Mouse (Mus musculus): ENCODE data around the gene Taok3.

The Taok3 gene

DNA sequence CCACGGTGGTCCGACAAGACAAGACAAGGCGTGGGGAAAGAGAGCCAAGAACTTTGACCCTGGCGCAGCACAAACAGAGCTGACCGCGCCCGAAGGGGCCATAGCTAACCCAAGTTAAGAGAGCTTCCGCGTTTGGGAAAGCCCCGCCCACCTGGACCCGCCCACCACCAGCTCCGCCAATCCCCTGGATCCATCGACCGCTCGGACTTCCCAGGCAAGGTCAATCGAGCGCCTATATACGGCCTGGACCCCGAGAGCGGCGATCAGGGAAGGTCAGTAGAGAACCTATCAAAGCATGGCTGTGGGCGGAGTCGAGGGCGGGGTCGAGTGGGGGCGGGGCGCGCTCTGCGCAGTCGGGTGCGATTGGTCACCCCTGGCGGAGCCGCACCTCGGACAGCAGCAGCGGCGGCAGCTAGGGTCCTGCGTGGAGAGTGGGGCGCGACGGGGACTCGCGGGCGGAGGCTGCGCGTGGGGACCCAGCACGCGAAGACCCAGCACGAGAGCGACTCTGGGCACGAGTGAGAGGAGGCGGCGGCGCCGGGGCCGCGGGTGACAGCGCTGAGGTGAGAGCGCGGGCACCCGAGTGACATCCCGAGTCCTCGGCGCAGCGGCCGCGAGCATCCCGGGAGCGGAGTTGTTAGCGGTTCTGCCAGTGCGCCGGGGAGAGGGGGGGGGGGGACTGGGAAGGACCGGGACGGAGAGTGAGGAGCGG lies at the start of gene Taok3:
Taok3 (plus strand) TSS at position 353 of the 712 bp plus-strand sequence.
- peak; percentile 96 for DNase-seq (ENCODE audit: low spot score)

DNA sequence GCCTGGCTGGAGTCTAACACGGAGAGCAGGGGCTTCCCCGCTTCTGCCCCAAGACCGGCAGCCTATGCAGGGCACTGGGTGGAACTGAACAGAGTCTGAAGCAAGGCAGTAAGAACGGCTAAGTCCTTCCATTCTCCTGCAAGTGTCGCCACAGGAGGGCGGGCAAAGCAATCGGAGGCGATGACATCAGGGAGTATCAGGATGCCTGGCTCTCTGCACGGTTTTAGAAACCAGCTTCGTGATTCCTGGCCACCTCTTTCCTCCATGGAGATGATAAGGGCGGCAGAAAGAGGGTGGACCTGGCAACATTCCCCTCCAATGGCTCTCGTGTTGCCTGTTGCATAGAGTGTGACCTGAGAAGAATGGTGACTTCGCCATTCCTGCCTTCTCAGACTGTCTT lies 32.2 kb upstream of the Taok3 start:
- no peak for DNase-seq (ENCODE audit: low spot score)

DNA sequence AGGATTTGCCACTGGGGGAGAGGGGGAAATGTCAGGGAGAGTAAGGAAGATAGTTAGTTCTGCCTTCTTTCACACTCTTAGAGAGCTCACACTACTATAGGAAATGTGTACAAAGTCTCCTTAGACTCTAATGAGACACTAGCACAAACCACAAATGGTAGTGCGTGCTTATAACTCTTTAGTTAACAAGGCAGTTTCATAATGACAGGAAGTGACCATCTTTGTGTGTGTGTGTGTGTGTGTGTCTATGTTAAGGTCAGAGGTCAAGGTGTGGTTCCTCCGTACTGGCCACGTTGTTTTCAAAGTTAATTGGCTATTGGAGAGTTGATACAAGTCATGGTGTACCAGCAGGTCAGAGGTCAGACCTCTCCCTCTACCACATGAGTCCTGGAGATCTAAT lies 30.8 kb upstream of the Taok3 start:
- no peak for DNase-seq (ENCODE audit: low spot score)

DNA sequence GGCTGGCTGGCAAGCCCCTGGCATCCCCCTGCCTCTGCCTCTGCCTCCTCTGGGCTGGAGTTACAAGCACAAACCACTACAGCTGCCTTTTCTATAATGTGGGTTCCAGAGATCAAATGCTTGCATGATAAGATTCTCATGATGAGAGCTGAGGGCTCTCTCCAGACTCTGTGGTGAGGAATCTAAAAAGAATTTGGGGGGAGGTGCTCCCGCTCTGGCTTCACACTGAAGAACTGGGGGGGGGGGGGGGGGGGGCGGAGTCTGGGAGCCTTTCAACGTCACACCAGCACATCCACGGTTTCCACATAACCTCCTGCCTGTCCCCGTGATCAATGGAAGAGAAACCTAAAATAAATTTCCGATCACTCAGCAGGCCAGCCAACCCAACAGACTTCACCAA lies 30.1 kb upstream of the Taok3 start:
- DNase-seq (ENCODE audit: low spot score), result no peak

DNA sequence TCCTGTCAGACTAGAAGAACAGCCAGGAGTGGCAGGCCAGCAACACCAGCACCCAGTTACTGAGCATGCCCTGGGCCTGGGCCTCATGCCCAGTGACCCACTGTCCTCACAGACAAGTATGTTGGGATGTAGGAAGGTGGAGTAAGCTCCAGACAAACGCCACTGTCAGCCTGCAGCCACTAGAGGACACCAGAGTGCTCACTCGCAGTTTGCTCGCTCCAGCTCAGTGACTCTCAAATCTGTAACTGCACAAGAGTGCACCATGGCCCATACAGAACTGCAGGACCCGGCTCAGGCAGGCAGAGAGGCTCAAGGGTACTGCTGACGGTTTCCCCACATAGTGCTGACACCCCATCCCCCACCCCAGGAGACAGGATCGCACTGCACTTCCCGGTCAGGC lies 25.5 kb upstream of the Taok3 start:
- no peak for DNase-seq (ENCODE audit: low spot score)

DNA sequence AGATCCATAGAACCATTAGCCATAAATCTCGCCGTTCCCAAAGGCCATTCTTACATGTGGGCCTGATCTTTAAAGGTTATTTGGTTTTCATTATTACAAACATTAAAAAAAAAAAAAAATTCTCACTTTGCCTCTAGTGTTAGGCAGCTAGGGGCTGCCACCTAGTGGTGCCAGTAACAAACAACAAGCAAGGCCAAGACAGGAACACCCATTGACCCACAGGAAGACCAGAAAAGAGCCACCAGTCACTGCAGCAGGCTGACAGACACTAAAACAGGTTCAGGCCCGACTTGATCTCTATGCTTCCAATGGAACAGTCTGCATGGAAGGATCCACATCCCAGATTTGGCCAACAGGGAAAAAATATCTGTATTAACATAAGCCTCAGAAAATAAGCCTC lies 23.2 kb upstream of the Taok3 start:
- DNase-seq (ENCODE audit: low spot score), result no peak

DNA sequence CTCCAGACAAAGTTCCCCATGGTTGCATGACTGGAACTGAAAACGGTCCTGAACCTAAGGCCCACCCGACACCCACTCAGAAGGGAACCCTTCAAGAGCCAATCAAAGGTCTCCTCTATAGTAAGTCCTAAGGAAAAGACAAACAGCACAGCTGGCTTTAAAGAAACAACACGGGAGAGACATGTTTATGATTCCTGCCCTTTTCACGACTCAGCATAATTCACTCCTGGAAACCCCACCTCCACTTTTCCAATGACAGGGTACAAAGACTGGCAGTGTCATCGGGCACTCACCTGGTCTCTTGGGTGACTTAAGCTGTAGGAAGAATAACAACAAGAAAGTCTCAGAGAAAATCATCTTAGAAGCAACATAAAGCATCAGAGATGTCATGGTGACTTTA lies 20.9 kb upstream of the Taok3 start:
- DNase-seq (ENCODE audit: low spot score), result no peak

DNA sequence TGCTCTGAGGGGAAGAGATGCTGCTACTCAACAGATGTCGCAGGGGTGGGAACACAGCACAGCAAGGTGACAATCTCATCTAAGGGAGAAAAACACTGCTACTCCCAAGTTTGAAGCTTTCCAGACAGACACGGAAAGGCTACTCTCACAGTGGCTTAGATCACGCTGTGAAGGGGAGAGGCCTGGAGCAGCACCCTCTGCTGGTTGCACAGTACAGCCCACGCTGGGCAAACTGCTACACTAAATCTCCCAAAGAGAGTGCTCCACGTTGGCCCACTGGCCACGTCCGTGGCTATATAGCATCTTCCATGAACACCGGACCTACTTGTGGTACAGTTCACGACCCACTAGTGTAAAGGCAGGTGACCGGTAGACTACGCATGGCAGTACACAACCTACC lies 20.2 kb upstream of the Taok3 start:
- DNase-seq (ENCODE audit: low spot score), result no peak

DNA sequence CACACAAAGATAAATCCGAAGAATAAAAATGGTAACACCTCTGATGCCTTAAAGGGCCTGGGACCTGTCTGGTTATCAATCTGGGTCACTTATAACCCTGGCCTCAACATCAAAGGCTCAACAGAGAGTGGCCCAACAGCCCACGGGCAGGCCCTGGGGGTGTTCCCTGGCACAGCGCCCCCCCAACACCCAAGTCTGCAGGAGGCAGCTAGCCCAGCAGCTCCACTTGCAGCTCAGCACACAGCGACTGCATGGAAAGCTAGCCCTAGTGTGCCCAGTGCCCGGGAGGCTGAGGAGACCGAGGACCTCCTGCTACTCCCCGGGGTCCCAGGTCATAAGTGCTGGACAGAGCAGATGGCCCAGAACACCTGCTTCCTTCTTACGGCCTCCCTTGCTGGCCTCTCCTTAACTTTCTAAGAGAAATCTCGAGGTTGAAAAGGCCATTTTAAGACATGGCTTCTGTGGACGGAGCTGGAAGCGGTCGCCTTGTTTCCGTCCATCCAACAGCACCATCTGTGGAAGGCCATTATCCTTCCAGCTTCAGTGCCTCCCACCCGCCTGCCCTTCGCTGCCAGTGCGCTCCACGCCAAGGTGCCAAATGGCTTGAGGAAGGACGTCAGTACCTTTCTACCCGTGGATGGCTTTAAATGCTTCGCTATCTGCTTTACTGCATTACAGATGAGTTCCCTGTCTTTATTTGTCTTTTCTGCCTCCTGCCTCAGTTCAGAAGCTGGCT lies 16.6 kb upstream of the Taok3 start:
- no peak for DNase-seq (ENCODE audit: low spot score)

DNA sequence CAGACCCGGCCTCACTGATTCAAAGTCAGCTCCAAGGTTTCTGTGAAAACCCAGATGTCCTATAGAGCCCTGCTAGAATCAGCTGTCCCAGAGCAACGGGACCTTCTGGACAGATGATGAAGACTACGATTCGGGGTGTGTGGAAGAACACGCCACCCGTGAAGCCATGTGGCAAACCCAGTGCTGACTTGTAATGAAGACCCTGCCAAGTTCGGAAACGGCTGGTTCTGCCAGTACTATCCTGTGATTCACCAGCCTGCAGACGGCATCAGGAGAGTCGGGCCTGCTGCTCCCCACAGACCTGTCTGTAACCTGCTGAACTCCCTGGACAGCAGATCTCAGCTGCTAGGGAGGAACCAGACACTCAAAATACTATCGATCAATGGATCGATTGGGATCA lies 15.6 kb upstream of the Taok3 start:
- DNase-seq (ENCODE audit: low spot score), result no peak

DNA sequence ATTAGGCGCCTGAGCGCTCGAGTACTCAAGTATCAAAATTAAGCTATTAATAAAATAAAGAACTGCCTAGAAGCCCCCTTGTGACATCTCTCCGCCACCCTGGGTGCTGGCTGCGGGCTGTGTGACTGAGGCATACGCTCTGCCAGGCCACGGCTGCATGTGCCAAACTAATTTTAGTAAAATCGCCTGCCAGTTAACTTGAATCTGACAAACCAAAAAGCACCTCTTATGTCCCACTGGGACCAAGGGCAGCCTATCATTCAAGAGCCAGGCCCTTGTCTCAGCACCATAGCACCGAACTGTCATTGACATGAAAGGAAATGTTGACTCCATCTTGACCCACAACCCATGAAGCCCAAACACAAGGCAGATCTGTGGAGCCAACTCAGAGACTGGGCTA lies 14.2 kb upstream of the Taok3 start:
- no peak for DNase-seq (ENCODE audit: low spot score)

DNA sequence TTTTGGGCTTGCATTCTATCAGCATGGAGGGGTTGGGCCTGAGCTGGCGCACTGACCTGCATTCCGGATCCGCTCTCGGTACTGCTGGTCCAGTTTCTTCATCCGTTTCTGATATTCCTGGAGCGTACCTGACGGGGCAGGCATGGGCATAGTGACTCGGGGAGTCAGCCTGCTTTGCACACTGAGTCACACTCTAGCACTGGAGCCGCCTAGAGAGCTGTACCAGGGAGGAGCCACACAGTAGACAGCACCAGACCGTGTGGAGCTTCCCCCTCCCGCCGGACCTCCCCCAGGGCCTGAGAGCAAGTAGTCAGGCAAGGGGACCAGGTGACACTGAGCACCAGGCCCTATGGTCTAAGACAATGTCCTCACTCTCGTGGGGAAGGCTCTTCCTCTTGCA lies 11.6 kb upstream of the Taok3 start:
- no peak for DNase-seq (ENCODE audit: low spot score)

DNA sequence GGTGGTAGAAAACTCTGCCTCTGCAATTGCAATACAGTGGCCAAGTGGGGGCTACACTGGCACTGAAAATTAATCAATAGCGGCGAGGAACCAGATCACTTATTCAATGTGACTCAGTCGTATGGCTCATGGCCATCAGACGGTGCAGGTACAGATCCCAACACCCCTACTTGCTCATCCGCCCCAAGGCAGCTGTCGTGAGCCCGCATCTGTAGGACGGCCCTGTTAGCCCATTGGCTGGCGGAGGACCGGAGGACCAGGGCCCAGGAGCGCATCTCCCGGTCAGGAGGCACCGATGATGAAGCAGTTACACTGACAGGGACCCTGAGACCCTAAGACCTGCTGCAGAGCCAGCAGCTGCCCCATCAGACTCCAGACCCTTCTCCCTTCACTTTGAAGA lies 11.2 kb upstream of the Taok3 start:
- DNase-seq (ENCODE audit: low spot score), result no peak

DNA sequence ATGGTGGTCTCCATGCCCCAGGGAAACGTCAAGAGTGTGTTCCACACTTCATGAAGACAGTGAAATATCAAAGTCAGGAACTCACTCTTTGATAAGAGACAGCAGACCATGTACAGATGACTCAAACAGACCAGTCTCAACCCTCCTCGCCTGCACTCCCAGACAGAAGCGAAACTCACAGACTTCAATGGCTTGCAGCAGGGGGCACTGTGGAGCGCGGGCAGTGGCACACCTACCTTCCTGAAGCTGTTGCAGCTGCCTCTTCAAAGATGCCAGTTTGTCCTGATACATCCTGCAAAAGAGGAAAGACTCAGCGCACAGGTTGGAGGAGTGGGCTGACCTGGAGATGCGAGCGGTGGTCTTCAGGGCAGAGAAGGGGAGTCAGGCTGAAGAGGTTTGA lies 10.4 kb upstream of the Taok3 start:
- DNase-seq (ENCODE audit: low spot score), result no peak

DNA sequence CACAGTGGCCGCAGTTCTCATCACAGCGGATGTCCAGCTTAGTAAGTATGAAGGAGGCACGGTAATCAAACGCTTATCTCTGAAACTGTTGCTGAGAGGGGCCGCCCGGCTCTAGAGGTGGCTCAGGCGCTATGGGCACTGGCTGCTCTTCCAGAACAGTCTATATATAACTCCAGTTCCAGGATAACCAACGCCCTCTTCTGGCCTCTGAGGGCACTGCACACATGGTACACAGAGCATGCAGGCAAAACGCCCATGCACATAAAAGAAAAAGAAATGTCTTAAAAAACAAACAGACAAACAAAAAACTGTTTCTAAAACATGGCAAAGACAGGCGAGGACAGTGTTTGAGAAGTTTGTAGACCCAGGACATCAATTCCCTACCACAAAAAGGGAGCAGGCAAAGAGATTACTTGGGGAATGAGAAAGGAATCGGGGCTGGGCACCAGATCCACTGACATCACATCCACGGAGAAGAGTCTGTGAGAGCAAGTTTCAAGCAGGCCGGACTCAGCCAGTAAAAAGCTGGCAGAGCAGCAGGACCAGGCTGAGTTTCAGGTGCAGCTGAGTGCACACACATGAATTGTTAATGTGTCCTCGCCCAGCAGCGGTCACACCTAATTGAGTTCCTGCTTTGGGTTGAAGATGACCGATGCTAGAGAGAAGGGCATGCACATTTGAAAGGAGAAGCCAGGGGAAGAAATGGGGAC lies 8.7 kb upstream of the Taok3 start:
- DNase-seq (ENCODE audit: low spot score), result no peak

DNA sequence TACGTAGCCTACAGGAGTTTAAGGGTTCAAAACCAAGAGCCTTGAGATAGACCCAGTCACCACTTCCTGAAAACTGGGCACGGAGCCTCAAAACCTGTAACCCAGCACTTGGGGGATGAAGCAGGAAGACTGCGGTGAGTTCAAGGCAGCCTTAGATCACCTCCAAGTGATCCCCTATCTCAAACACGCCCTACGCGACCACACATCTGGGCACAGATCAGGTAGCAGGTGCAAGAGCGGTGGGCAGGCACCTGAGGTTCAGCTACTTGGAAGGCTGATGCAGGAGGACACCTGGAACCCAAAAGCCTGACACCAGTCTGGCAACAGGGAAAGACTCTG lies 8.2 kb upstream of the Taok3 start:
- DNase-seq (ENCODE audit: low spot score), result no peak

DNA sequence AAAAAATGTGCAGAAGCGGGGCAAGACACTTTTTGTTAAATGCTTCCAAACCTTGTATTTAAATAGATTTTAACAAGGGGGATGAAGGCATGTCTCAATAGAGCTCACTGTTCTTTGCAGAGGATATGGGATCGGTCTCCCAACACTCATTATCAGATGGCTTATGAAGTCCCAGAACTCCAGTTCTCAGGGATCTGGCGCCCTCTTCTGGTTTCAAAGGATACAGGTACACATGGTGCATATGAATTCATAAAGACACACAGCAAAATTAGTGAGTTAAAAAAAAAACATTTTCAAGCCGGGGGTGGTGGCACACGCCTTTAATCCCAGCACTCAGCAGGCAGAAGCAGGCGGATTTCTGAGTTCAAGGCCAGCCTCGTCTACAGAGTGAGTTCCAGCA lies 6.6 kb upstream of the Taok3 start:
- no peak for DNase-seq (ENCODE audit: low spot score)

DNA sequence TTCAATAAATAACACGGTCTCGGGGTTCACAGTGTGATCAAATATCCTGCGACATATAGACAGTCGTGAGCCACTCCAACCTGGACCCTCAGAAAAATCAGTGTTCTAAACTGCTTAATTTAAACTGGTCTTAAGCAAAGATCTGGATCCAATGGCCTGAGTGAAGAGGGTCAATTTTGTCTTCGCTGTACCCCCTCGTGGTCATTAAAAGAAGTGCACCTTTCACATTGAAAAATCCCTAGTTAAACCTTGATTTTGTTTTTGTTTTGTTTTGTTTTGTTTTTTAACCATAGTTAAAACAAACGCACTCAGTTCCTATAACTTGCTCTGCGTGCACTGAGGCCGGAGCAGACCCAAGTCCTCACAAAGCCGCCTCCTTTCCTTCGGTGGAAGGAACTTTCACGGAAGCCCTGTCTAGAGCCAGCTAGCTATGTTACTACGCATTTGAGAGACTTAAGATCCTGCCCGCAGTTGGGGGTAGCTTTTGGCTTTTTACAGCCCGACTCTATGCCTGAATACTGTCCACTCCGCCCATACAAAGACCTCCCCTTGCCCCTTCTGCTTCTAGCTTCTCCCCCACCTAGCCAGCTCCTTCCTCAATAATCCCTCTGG lies 5.2 kb upstream of the Taok3 start:
- DNase-seq (ENCODE audit: low spot score), result no peak

DNA sequence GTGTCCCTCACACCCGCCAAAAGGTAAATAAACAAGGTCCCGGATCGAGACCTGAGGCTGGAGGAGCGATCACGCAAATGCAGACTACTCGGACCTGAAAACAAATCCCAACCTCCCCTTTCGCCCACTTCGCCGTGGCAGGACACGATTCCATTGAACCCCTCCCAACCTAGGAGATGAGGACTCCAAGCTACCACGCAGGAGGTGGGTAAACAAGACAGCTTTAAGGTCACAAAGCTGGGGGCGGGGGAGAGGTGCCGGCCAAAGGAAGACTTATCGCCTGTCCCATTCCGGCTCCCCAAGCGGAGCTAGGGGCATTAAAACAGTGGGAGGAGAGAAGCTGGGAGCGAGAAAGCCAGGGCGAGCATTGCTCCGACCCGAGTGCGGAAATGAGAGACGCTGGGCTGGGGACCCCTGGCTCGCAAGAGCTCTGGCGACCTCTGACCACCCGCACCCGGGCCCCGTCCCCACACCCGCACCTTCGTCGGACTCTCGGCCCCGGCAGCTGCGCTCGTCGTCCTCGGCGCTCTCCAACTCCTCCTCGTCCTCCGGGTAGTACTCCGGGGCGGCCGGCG lies 4.6 kb upstream of the Taok3 start:
- DNase-seq (ENCODE audit: low spot score), result peak; percentile 30

DNA sequence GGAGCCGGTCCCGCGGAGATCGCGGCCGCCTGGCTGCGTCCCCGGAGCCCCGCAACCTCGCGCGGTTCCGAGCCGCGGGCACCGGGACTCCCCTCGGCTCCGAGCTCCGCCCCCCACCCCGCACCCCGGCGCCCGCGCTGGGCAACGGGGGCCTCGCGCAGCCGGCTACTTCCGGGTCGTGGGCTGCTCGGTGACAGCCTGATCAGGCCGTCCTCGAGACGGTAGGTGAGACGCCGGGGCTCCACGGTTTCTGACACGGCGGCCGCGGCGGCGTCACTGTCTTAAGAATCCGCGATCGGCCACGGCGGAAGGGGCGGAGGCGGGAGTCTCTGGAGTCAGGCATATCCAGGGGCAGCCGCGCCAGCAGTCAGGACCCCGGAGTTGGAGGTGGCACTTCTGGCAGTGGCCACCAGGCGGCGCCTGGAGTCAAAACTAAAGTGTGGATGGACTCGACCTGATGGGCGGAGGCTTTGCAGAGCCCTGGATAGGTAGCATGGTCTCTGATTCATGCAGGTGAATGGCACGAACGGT lies 4.0 kb upstream of the Taok3 start, which contains the start of gene Suds3:
Suds3 (minus strand) TSS at position 278 of the 531 bp plus-strand sequence.
- peak; percentile 98 for DNase-seq (ENCODE audit: low spot score)

DNA sequence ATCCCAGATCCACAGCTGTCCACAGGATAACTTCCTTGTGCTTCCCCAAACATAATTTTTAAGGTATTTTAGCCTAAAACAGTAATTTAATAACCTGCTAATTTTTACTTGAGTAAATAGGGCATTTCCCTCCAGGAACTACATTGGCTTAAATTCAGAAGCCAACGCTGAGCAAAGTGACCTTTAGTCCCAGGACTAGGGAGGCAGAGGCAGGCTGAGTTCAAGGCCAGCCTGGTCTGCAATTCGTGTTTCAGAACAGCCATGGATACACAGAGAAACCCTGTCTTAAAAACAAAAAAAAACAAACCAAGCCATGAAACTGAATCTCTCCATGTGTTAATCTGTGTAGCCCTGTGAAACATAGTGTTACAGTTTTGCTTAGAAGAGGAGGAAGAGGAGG lies 3.3 kb upstream of the Taok3 start:
- DNase-seq (ENCODE audit: low spot score), result no peak

DNA sequence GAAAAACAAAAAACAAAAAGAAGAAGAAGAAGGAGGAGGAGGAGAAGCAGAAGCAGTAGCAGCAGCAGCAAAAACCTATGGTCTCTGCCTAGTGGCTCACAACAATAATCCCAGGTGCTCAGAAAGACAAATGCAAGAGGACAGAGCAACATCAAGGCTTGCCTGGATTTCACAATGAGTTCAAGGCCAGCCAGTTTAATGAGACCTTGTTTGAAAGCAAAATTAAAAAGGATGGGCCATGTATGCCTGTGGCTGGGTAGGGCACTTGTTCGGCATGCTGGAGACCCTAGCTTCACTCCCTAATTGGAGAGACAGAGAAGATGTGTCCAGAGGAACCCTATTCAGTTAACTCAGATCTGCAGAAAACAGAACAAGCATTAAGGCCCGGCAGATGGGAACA lies 2.7 kb upstream of the Taok3 start:
- DNase-seq (ENCODE audit: low spot score), result no peak
